Mouse (Mus musculus) kidney, adult 2 months (tissue): ENCODE data around the gene Park7. TPM values are rescaled to one million over a fixed set of nuclear protein-coding genes. Genes with fewer than 3 reads are reported as not detected.

Experiments
- DNase-seq: peaks from one replicate; pipeline ENCODE4 v3.0.0; 2021
- H3K27ac ChIP-seq: fragments of 200-500 bp; 2 replicates; pipeline ENCODE4 v1.5.1; 2012; ENCODE audit warnings: low read depth, low read length, control low read depth, inconsistent platforms; ENCODE audit not compliant: insufficient read depth
- H3K27me3 ChIP-seq: fragments of 200-500 bp; replicated peaks from 2 replicates; pipeline ENCODE4 v1.6.1; 2012; ENCODE audit warnings: mild to moderate bottlenecking, moderate library complexity, low read length, inconsistent platforms; ENCODE audit not compliant: control insufficient read depth, insufficient read depth
- H3K36me3 ChIP-seq: fragments of 200-500 bp; 2 replicates; pipeline ENCODE4 v1.6.1; 2012; ENCODE audit warnings: mild to moderate bottlenecking, moderate library complexity, low read length, inconsistent platforms; ENCODE audit not compliant: control insufficient read depth, insufficient read depth
- H3K4me1 ChIP-seq: fragments of 200-500 bp; 2 replicates; pipeline ENCODE4 v1.6.1; 2011; ENCODE audit warnings: low read length; ENCODE audit not compliant: control insufficient read depth, insufficient read depth
- H3K4me3 ChIP-seq: fragments of 200-500 bp; 2 replicates; pipeline ENCODE4 v1.5.1; 2011; ENCODE audit warnings: mild to moderate bottlenecking, low read depth, low read length, control low read depth; ENCODE audit not compliant: insufficient read depth
- CTCF ChIP-seq: fragments of 200-500 bp; conservative IDR thresholded peaks from 2 replicates; pipeline ENCODE4 v1.5.1; 2011; ENCODE audit warnings: low read depth, mild to moderate bottlenecking, control low read depth, low read length, moderate library complexity, mixed read lengths; ENCODE audit not compliant: insufficient read depth, insufficient read length
- POLR2A ChIP-seq: fragments of 200-500 bp; IDR thresholded peaks from one replicate; pipeline ENCODE4 v1.6.1; 2011; ENCODE audit warnings: low read depth, low read length, control low read depth
- WGBS: fragments of 180-500 bp; shearing (Covaris S2); methylation state at CpG from one replicate; pipeline ENCODE4 v1.1.7; 2018; 5-methylcytosine and 5-hydroxymethylcytosine counted together
- polyA plus RNA-seq: library from polyadenylated mRNA; depleted of rRNA; stranded (reverse); fragments of >200 nt; gene quantifications from 2 replicates; pipeline ENCODE4 v1.2.3, GENCODE M21; 2012

Gene Park7
- polyA plus RNA-seq, 1 experiment, result 444 TPM

GRCm38 (mm10) chr4:150889955-150890315 lies 24.3 kb downstream of the Park7 start:
- H3K27ac ChIP-seq, result peak overlapping the region; percentile 19; the same call in 1 of the 2 replicates
- WGBS, result 42% methylated on average over 13 of the region's 13 CpGs
- H3K4me1 ChIP-seq, result peaks cover 15% of the 10 kb centered on the region; the same call in 1 of the 2 replicates
- H3K27me3 ChIP-seq, result no peaks in the 10 kb centered on the region
- DNase-seq, result peak; percentile 37
- H3K36me3 ChIP-seq, result no peaks in the 10 kb centered on the region
- no peak for TF ChIP-seq POLR2A
- TF ChIP-seq CTCF, result 0 out of 2 replicates have a peak, but pooled peaks have one; percentile 6
- no peak overlapping the region for H3K4me3 ChIP-seq

GRCm38 (mm10) chr4:150889273-150889954 lies 24.8 kb downstream of the Park7 start:
- DNase-seq, result peak; percentile 56
- H3K36me3 ChIP-seq, result no peaks in the 10 kb centered on the region
- TF ChIP-seq POLR2A (no peak), CTCF (no peak)
- no peaks in the 10 kb centered on the region for H3K27me3 ChIP-seq
- no peak overlapping the region for H3K4me3 ChIP-seq
- peak overlapping the region; percentile 19; the same call in 1 of the 2 replicates for H3K27ac ChIP-seq
- WGBS, result 18% methylated on average over 20 of the region's 20 CpGs
- H3K4me1 ChIP-seq, result peaks cover 15% of the 10 kb centered on the region; the same call in 1 of the 2 replicates

- DNase-seq, result no peak
- H3K4me1 ChIP-seq, result peaks cover 15% of the 10 kb centered on the region; the same call in 1 of the 2 replicates
- no peaks in the 10 kb centered on the region for H3K36me3 ChIP-seq
- no peaks in the 10 kb centered on the region for H3K27me3 ChIP-seq
- H3K4me3 ChIP-seq, result no peak overlapping the region
- TF ChIP-seq POLR2A, result no peak
- no peak for TF ChIP-seq CTCF
- WGBS, result 68% methylated on average over 4 of the region's 4 CpGs
- H3K27ac ChIP-seq, result no peak overlapping the region
These were observed 25.7 kb downstream of the Park7 start for GRCm38 (mm10) chr4:150888492-150888891.

- no peaks in the 10 kb centered on the region for H3K27me3 ChIP-seq
- no peak overlapping the region for H3K4me3 ChIP-seq
- TF ChIP-seq POLR2A (no peak), CTCF (no peak)
- DNase-seq, result no peak
- peaks cover 15% of the 10 kb centered on the region; the same call in 1 of the 2 replicates for H3K4me1 ChIP-seq
- 91% methylated on average over 5 of the region's 5 CpGs for WGBS
- H3K36me3 ChIP-seq, result no peaks in the 10 kb centered on the region
- no peak overlapping the region for H3K27ac ChIP-seq
These were observed 26.3 kb downstream of the Park7 start for GRCm38 (mm10) chr4:150887903-150888302.

GRCm38 (mm10) chr4:150882632-150883031 lies 31.6 kb downstream of the Park7 start:
- TF ChIP-seq POLR2A (no peak), CTCF (no peak)
- no peaks in the 10 kb centered on the region for H3K27me3 ChIP-seq
- 79% methylated on average over 5 of the region's 5 CpGs for WGBS
- no peaks in the 10 kb centered on the region for H3K36me3 ChIP-seq
- H3K27ac ChIP-seq, result no peak overlapping the region
- H3K4me1 ChIP-seq, result no peaks in the 10 kb centered on the region
- no peak overlapping the region for H3K4me3 ChIP-seq
- DNase-seq, result no peak

- Histone ChIP-seq H3K4me1 (no peaks in the 10 kb centered on the region), H3K36me3 (no peaks in the 10 kb centered on the region), H3K4me3 (no peak overlapping the region), H3K27ac (no peak overlapping the region), H3K27me3 (no peaks in the 10 kb centered on the region)
- TF ChIP-seq CTCF (no peak), POLR2A (no peak)
- WGBS, result 90% methylated on average over 5 of the region's 5 CpGs
- DNase-seq, result no peak
These were observed 33.9 kb downstream of the Park7 start for GRCm38 (mm10) chr4:150880364-150880763.

GRCm38 (mm10) chr4:150879631-150880030 lies 34.6 kb downstream of the Park7 start:
- TF ChIP-seq CTCF, result no peak
- TF ChIP-seq POLR2A, result no peak
- H3K4me1 ChIP-seq, result no peaks in the 10 kb centered on the region
- no peak overlapping the region for H3K27ac ChIP-seq
- H3K36me3 ChIP-seq, result no peaks in the 10 kb centered on the region
- no peak overlapping the region for H3K4me3 ChIP-seq
- no peak for DNase-seq
- no peaks in the 10 kb centered on the region for H3K27me3 ChIP-seq
- WGBS, result 97% methylated on average over 22 of the region's 22 CpGs
